Comparison of ENCODE assay signal across 20 mouse cellular contexts in genomic region chr7:64522409-64522730, GRCm38 (mm10). TPM values are rescaled to one million over a fixed set of nuclear protein-coding genes. Genes with fewer than 3 reads are reported as not detected.
DNase-seq lines count a peak whose midpoint lies in the region; ATAC-seq lines count a peak whose summit lies in the region.
"Had no signal": no experiment of that assay in that cellular context is flagged by ENCODE, and none has a peak within 500 bp of the region (broad histone marks: within the 10 kb centered on the region; RNA-seq: fewer than 3 reads in every experiment).

No protein-coding gene starts in this region.

- no peak overlapping the region for H3K4me3 ChIP-seq in forebrain, embryonic 15.5 days
- no peak overlapping the region for H3K4me3 ChIP-seq in forebrain, embryonic 14.5 days (ENCODE audit: low read depth, low read length)
- no peak overlapping the region for H3K4me3 ChIP-seq in hindbrain, embryonic 11.5 days (ENCODE audit: low read depth, low read length)
- no peak overlapping the region for H3K4me3 ChIP-seq in neural tube, embryonic 12.5 days
- H3K4me3 ChIP-seq: embryonic facial prominence, embryonic 10.5 days; kidney, embryonic 15.5 days; limb, embryonic 13.5 days had no signal

- H3K9me3 ChIP-seq in forebrain, embryonic 15.5 days, result no peaks in the 10 kb centered on the region
- H3K9me3 ChIP-seq in forebrain, embryonic 14.5 days (replicated peaks; ENCODE audit: control insufficient read depth, low read length), result no peaks in the 10 kb centered on the region
- H3K9me3 ChIP-seq in hindbrain, embryonic 11.5 days (ENCODE audit: control insufficient read depth, low read length), result no peaks in the 10 kb centered on the region
- H3K9me3 ChIP-seq in neural tube, embryonic 12.5 days, result no peaks in the 10 kb centered on the region
- H3K9me3 ChIP-seq: embryonic facial prominence, embryonic 10.5 days; kidney, embryonic 15.5 days; limb, embryonic 13.5 days had no signal

- 15% methylated on average over 1 of the region's 1 CpGs for WGBS in forebrain, embryonic 15.5 days
- WGBS in forebrain, embryonic 14.5 days, result 20% methylated on average over 1 of the region's 1 CpGs
- WGBS in hindbrain, embryonic 11.5 days, result 32% methylated on average over 1 of the region's 1 CpGs
- WGBS in neural tube, embryonic 12.5 days, result 3% methylated on average over 1 of the region's 1 CpGs

- H3K36me3 ChIP-seq in forebrain, embryonic 15.5 days, result 0 out of 2 replicates have a peak, but pooled peaks cover 6% of the 10 kb centered on the region
- H3K36me3 ChIP-seq in forebrain, embryonic 14.5 days (ENCODE audit: control insufficient read depth, insufficient read depth, low read length), result no peaks in the 10 kb centered on the region; the same call in 1 of the 2 replicates
- no peaks in the 10 kb centered on the region for H3K36me3 ChIP-seq in hindbrain, embryonic 11.5 days (ENCODE audit: control insufficient read depth, insufficient read depth, low read length)
- peaks cover 13% of the 10 kb centered on the region; the same call in 1 of the 2 replicates for H3K36me3 ChIP-seq in neural tube, embryonic 12.5 days
- H3K36me3 ChIP-seq: embryonic facial prominence, embryonic 10.5 days; kidney, embryonic 15.5 days; limb, embryonic 13.5 days had no signal

- intact Hi-C loops in left cerebral cortex, postnatal 14 days (cut with DNase I), result no loop called here

- 0 out of 2 replicates have a peak, but pooled peaks have one; percentile 19 for ATAC-seq in forebrain, embryonic 15.5 days (replicated peaks)
- ATAC-seq in forebrain, embryonic 14.5 days, result no peak
- ATAC-seq in hindbrain, embryonic 11.5 days (ENCODE audit: low FRiP score), result peak; percentile 77
- no peak; the same call in none of the 2 replicates for ATAC-seq in neural tube, embryonic 12.5 days (ENCODE audit: low FRiP score, low read depth)
- ATAC-seq: activated CD4-positive, CD25-positive, alpha-beta regulatory T cell, adult 4 months; inflammation-experienced regulatory T-cells, adult 6 months; Patski had no signal

- 0 out of 2 replicates have a peak overlapping the region, but pooled peaks have one; percentile 27 for H3K27ac ChIP-seq in forebrain, embryonic 15.5 days (replicated peaks)
- H3K27ac ChIP-seq in forebrain, embryonic 14.5 days (ENCODE audit: low read depth, low read length), result no peak overlapping the region; the same call in 1 of the 2 replicates
- peak overlapping the region; percentile 48 for H3K27ac ChIP-seq in hindbrain, embryonic 11.5 days (ENCODE audit: low read depth, low read length)
- 0 out of 2 replicates have a peak overlapping the region, but pooled peaks have one; percentile 37 for H3K27ac ChIP-seq in neural tube, embryonic 12.5 days
- H3K27ac ChIP-seq: embryonic facial prominence, embryonic 10.5 days; kidney, embryonic 15.5 days; limb, embryonic 13.5 days; liver, embryonic 14.5 days had no signal

- no peaks in the 10 kb centered on the region; the same call in 1 of the 2 replicates for H3K4me1 ChIP-seq in forebrain, embryonic 15.5 days
- no peaks in the 10 kb centered on the region; the same call in 1 of the 2 replicates for H3K4me1 ChIP-seq in forebrain, embryonic 14.5 days (ENCODE audit: control insufficient read depth, insufficient read depth, low read length)
- peaks cover 3% of the 10 kb centered on the region; the same call in 1 of the 2 replicates for H3K4me1 ChIP-seq in hindbrain, embryonic 11.5 days (replicated peaks; ENCODE audit: control insufficient read depth, insufficient read depth, low read length)
- H3K4me1 ChIP-seq in neural tube, embryonic 12.5 days, result peaks cover 23% of the 10 kb centered on the region
- H3K4me1 ChIP-seq: embryonic facial prominence, embryonic 10.5 days; limb, embryonic 13.5 days had no signal

- H3K4me2 ChIP-seq in forebrain, embryonic 15.5 days (replicated peaks), result no peak overlapping the region
- H3K4me2 ChIP-seq in forebrain, embryonic 14.5 days (ENCODE audit: low read length), result no peak overlapping the region
- H3K4me2 ChIP-seq in hindbrain, embryonic 11.5 days (replicated peaks; ENCODE audit: low read depth, low read length), result no peak overlapping the region
- H3K4me2 ChIP-seq in neural tube, embryonic 12.5 days (replicated peaks), result no peak overlapping the region
- H3K4me2 ChIP-seq: kidney, embryonic 15.5 days; limb, embryonic 13.5 days had no signal

- no peak for DNase-seq in forebrain, embryonic 14.5 days (ENCODE audit: low spot score)
- peak; percentile 57 for DNase-seq in brain, adult 2 months (ENCODE audit: low read depth, low spot score)
- DNase-seq in hindbrain, embryonic 11.5 days (ENCODE audit: low spot score), result no peak
- DNase-seq in spleen, postnatal 10 days (ENCODE audit: low spot score in 2 of 2), result no peak
- no peak for DNase-seq in kidney, postnatal 25 days
- DNase-seq in left cerebral cortex, postnatal 14 days (ENCODE audit: low spot score in 2 of 2), result no peak
- DNase-seq: adrenal gland, postnatal 36 days; gastrocnemius, postnatal 25 days; thymus, postnatal 36 days had no signal

- no peaks in the 10 kb centered on the region for H3K27me3 ChIP-seq in forebrain, embryonic 15.5 days
- H3K27me3 ChIP-seq in forebrain, embryonic 14.5 days (replicated peaks; ENCODE audit: control insufficient read depth, insufficient read depth, low read length), result no peaks in the 10 kb centered on the region
- no peaks in the 10 kb centered on the region for H3K27me3 ChIP-seq in hindbrain, embryonic 11.5 days (ENCODE audit: control insufficient read depth, insufficient read depth, low read length)
- no peaks in the 10 kb centered on the region for H3K27me3 ChIP-seq in neural tube, embryonic 12.5 days (replicated peaks)
- H3K27me3 ChIP-seq: kidney, embryonic 15.5 days; limb, embryonic 13.5 days had no signal

- H3K9ac ChIP-seq in forebrain, embryonic 15.5 days (replicated peaks), result no peak overlapping the region
- no peak overlapping the region for H3K9ac ChIP-seq in forebrain, embryonic 14.5 days (ENCODE audit: low read length)
- H3K9ac ChIP-seq in hindbrain, embryonic 11.5 days (ENCODE audit: low read depth, low read length), result no peak overlapping the region
- H3K9ac ChIP-seq in neural tube, embryonic 12.5 days, result no peak overlapping the region
- H3K9ac ChIP-seq: kidney, embryonic 15.5 days; limb, embryonic 13.5 days; liver, embryonic 14.5 days had no signal

RNA-seq across cellular contexts. Expression of gene Apba2, which starts 20.9 kb away (rescaled TPM):
- polyA plus RNA-seq in forebrain, embryonic 15.5 days (2015; fragmentation: Nextera tagmentation; extraction: Ambion mirVana), result 159 and 172 TPM in 2 replicates
- 113 and 159 TPM in 2 replicates for polyA plus RNA-seq in forebrain, embryonic 14.5 days (2014; fragmentation: Nextera tagmentation; extraction: Ambion mirVana)
- polyA plus RNA-seq in hindbrain, embryonic 11.5 days (2014; fragmentation: Nextera tagmentation; extraction: Ambion mirVana), result 67.0 and 76.6 TPM in 2 replicates
- polyA plus RNA-seq in neural tube, embryonic 12.5 days (2016; fragmentation: Nextera tagmentation; extraction: Ambion mirVana), result 147 and 159 TPM in 2 replicates
- total RNA-seq in left cerebral cortex, postnatal 14 days (2021), result 100 to 1,000 TPM; 249 to 253 TPM
- total RNA-seq: megakaryocyte, adult 5-6 weeks had no signal
- polyA plus RNA-seq: activated CD4-positive, CD25-positive, alpha-beta regulatory T cell, adult 4 months; C2C12; inflammation-experienced regulatory T-cells, adult 6 months; Patski had no signal

Comparison
In these comparisons a context has a peak if more than half of its experiments do, and no peak if none do; other contexts are left out.
1. ATAC-seq: peak in forebrain, embryonic 15.5 days (single experiment) and hindbrain, embryonic 11.5 days (single experiment); none in forebrain, embryonic 14.5 days (single experiment) and neural tube, embryonic 12.5 days (single experiment).